ENCODE assay signal across 8 mouse cellular contexts in genomic region chr3:66292356-66292946, GRCm38 (mm10). TPM values are rescaled to one million over a fixed set of nuclear protein-coding genes. Genes with fewer than 3 reads are reported as not detected.
A peak's percentile ranks its signal among the peaks of the same experiment; 100 is the strongest.
DNase-seq lines count a peak whose midpoint lies in the region; ATAC-seq lines count a peak whose summit lies in the region.

No protein-coding gene starts in this region.

- peak; percentile 94 for ATAC-seq in kidney, embryonic 15.5 days (replicated peaks; ENCODE audit: low FRiP score)
- ATAC-seq in stomach, embryonic 15.5 days (ENCODE audit: insufficient read depth, low FRiP score, low read depth): peak; percentile 84

- H3K9me3 ChIP-seq in kidney, embryonic 15.5 days (replicated peaks): no peaks in the 10 kb centered on the region
- no peaks in the 10 kb centered on the region for H3K9me3 ChIP-seq in stomach, embryonic 15.5 days

- DNase-seq in cerebellum, postnatal 10 days: peak; percentile 28 to 58
- no peak for DNase-seq in cerebellum, adult 9-11 months
- DNase-seq in ZHBTc4 (ENCODE audit: low read depth, low spot score): peak; percentile 94
- peak; percentile 23 to 43 for DNase-seq in gastrocnemius, postnatal 4 days (ENCODE audit: low spot score in 2 of 2)
- DNase-seq in lung, postnatal 10 days: peak; percentile 60
- no peak for DNase-seq in thymus, postnatal 14 days

- H3K4me1 ChIP-seq in kidney, embryonic 15.5 days: peaks cover 24% of the 10 kb centered on the region
- peaks cover 5% of the 10 kb centered on the region; the same call in 1 of the 2 replicates for H3K4me1 ChIP-seq in stomach, embryonic 15.5 days

- peak overlapping the region; percentile 25; the same call in 1 of the 2 replicates for H3K9ac ChIP-seq in kidney, embryonic 15.5 days
- no peak overlapping the region for H3K9ac ChIP-seq in stomach, embryonic 15.5 days

- peak overlapping the region; percentile 61 for H3K4me2 ChIP-seq in kidney, embryonic 15.5 days
- peak overlapping the region; percentile 62 for H3K4me2 ChIP-seq in stomach, embryonic 15.5 days

- H3K27ac ChIP-seq in kidney, embryonic 15.5 days: peak overlapping the region; percentile 92
- no peak overlapping the region for H3K27ac ChIP-seq in stomach, embryonic 15.5 days

- H3K4me3 ChIP-seq in kidney, embryonic 15.5 days (replicated peaks): peak overlapping the region; percentile 30
- H3K4me3 ChIP-seq in stomach, embryonic 15.5 days (replicated peaks): peak overlapping the region; percentile 28

- 4% methylated on average over 20 of the region's 20 CpGs for WGBS in kidney, embryonic 15.5 days
- 2% methylated on average over 20 of the region's 20 CpGs for WGBS in stomach, embryonic 15.5 days

- no peaks in the 10 kb centered on the region for H3K36me3 ChIP-seq in kidney, embryonic 15.5 days
- no peaks in the 10 kb centered on the region for H3K36me3 ChIP-seq in stomach, embryonic 15.5 days

- H3K27me3 ChIP-seq in kidney, embryonic 15.5 days: no peaks in the 10 kb centered on the region
- no peaks in the 10 kb centered on the region for H3K27me3 ChIP-seq in stomach, embryonic 15.5 days (replicated peaks)

RNA-seq across cellular contexts. Expression of gene Veph1, which starts 4.2 kb away (rescaled TPM):
- under 1 TPM in 1 of 2 experiments, not detected in 1; 0.05 TPM for total RNA-seq in gastrocnemius, postnatal 4 days (2021)
- polyA plus RNA-seq in kidney, embryonic 15.5 days (2015; fragmentation: Nextera tagmentation; extraction: Ambion mirVana): 12.0 and 12.8 TPM in 2 replicates
- polyA plus RNA-seq in stomach, embryonic 15.5 days (2015; fragmentation: Nextera tagmentation; extraction: Ambion mirVana): 0.40 and 0.45 TPM in 2 replicates

Comparison
In these comparisons a context has a peak if more than half of its experiments do, and no peak if none do; other contexts are left out.
1. DNase-seq: peak in cerebellum, postnatal 10 days (2 of 2), ZHBTc4 (single experiment), gastrocnemius, postnatal 4 days (2 of 2) and lung, postnatal 10 days (single experiment); none in cerebellum, adult 9-11 months (single experiment) and thymus, postnatal 14 days (single experiment).